8 mouse cellular contexts compared by ENCODE assay signal in genomic region chr7:112024446-112024730, GRCm38 (mm10). TPM values are rescaled to one million over a fixed set of nuclear protein-coding genes. Genes with fewer than 3 reads are reported as not detected.
DNase-seq lines count a peak whose midpoint lies in the region; ATAC-seq and TF ChIP-seq lines count a peak whose summit lies in the region.

No protein-coding gene starts in this region.

- peak overlapping the region; percentile 81 for H3K4me2 ChIP-seq in heart, embryonic 12.5 days
- H3K4me2 ChIP-seq in heart, postnatal 0 days (ENCODE audit: low read depth, low read length), result peak overlapping the region; percentile 74
- H3K4me2 ChIP-seq in liver, postnatal 0 days (ENCODE audit: low read depth, low read length), result peak overlapping the region; percentile 98

- peak overlapping the region; percentile 99 for H3K27ac ChIP-seq in heart, embryonic 12.5 days (ENCODE audit: poor library complexity, severe bottlenecking)
- no peak overlapping the region for H3K27ac ChIP-seq in ES-E14 (ENCODE audit: insufficient read depth, low read depth, low read length, poor library complexity, severe bottlenecking)
- H3K27ac ChIP-seq in heart, postnatal 0 days (ENCODE audit: low read depth), result peak overlapping the region; percentile 100
- peak overlapping the region; percentile 97 for H3K27ac ChIP-seq in liver, postnatal 0 days (ENCODE audit: low read depth)

- no peak for ATAC-seq in heart, embryonic 12.5 days (ENCODE audit: insufficient number of reproducible peaks, low FRiP score)
- ATAC-seq in heart, postnatal 0 days (ENCODE audit: insufficient read depth, low read depth), result no peak
- no peak for ATAC-seq in liver, postnatal 0 days

- intact Hi-C loops in heart, postnatal 25 days (cut with DNase I), result no loop called here

- peaks cover 41% of the 10 kb centered on the region for H3K4me1 ChIP-seq in heart, embryonic 12.5 days (replicated peaks)
- H3K4me1 ChIP-seq in ES-E14 (ENCODE audit: control insufficient read depth in 2 of 2, insufficient read depth in 2 of 2, low read length in 2 of 2, poor library complexity in 1 of 2), result no peaks in the 10 kb centered on the region; a peak in 1 of 4 replicates
- H3K4me1 ChIP-seq in heart, postnatal 0 days (ENCODE audit: control insufficient read depth, insufficient read depth), result peaks cover 48% of the 10 kb centered on the region
- H3K4me1 ChIP-seq in liver, postnatal 0 days (ENCODE audit: insufficient read depth), result peaks cover 30% of the 10 kb centered on the region

- DNase-seq in heart, postnatal 25 days (ENCODE audit: low spot score), result no peak
- no peak for DNase-seq in ES-E14 (ENCODE audit: low read depth, low spot score)
- peak; percentile 54 for DNase-seq in heart, postnatal 0 days (ENCODE audit: low spot score)
- no peak for DNase-seq in liver, postnatal 0 days
- DNase-seq in embryo, embryonic 9.5 days (ENCODE audit: extremely low spot score), result no peak
- no peak for DNase-seq in cerebellum, postnatal 14 days
- DNase-seq in cerebellum, adult 8-10 months, result no peak

- no peaks in the 10 kb centered on the region for H3K27me3 ChIP-seq in heart, embryonic 12.5 days (replicated peaks)
- H3K27me3 ChIP-seq in heart, postnatal 0 days (ENCODE audit: control insufficient read depth, insufficient read depth, low read length), result no peaks in the 10 kb centered on the region
- H3K27me3 ChIP-seq in liver, postnatal 0 days (ENCODE audit: insufficient read depth, low read length), result no peaks in the 10 kb centered on the region

- no peak for TF ChIP-seq CTCF in heart, postnatal 0 days (IDR thresholded peaks at IDR 0.05; ENCODE audit: low read depth)
- no peak for TF ChIP-seq CTCF in liver, postnatal 0 days (IDR thresholded peaks at IDR 0.05; ENCODE audit: low read depth)

- peak overlapping the region; percentile 97 for H3K9ac ChIP-seq in heart, embryonic 12.5 days
- H3K9ac ChIP-seq in ES-E14 (ENCODE audit: insufficient read depth, low read depth, low read length, poor library complexity, severe bottlenecking), result peak overlapping the region; percentile 37; the same call in 1 of the 2 replicates
- peak overlapping the region; percentile 100 for H3K9ac ChIP-seq in heart, postnatal 0 days (replicated peaks; ENCODE audit: low read depth, low read length)
- peak overlapping the region; percentile 98 for H3K9ac ChIP-seq in liver, postnatal 0 days (replicated peaks)

- H3K36me3 ChIP-seq in heart, embryonic 12.5 days, result 0 out of 2 replicates have a peak, but pooled peaks cover 4% of the 10 kb centered on the region
- H3K36me3 ChIP-seq in ES-E14 (ENCODE audit: control insufficient read depth, insufficient read depth, low read length, poor library complexity, severe bottlenecking), result no peaks in the 10 kb centered on the region
- H3K36me3 ChIP-seq in heart, postnatal 0 days (replicated peaks; ENCODE audit: control insufficient read depth, insufficient read depth, low read length), result no peaks in the 10 kb centered on the region
- no peaks in the 10 kb centered on the region for H3K36me3 ChIP-seq in liver, postnatal 0 days (replicated peaks; ENCODE audit: insufficient read depth, low read length)

- in situ Hi-C loops in ES-E14 (cut with MboI; ENCODE audit: low sequenced_read_pairs in 2 of 2, unreplicated experiment in 2 of 2), result no loop called here

- H3K9me3 ChIP-seq in heart, embryonic 12.5 days (replicated peaks), result no peaks in the 10 kb centered on the region
- no peaks in the 10 kb centered on the region for H3K9me3 ChIP-seq in ES-E14 (ENCODE audit: control insufficient read depth, insufficient read depth, low read depth, low read length)
- H3K9me3 ChIP-seq in heart, postnatal 0 days (replicated peaks; ENCODE audit: control insufficient read depth, low read length), result no peaks in the 10 kb centered on the region
- H3K9me3 ChIP-seq in liver, postnatal 0 days (ENCODE audit: low read length), result no peaks in the 10 kb centered on the region

- WGBS in heart, embryonic 12.5 days, result 13% methylated on average over 7 of the region's 7 CpGs
- 5% methylated on average over 7 of the region's 7 CpGs for WGBS in heart, postnatal 0 days
- 16% methylated on average over 7 of the region's 7 CpGs for WGBS in liver, postnatal 0 days (ENCODE audit: insufficient replicate concordance)

- H3K4me3 ChIP-seq in heart, embryonic 12.5 days, result peak overlapping the region; percentile 81
- H3K4me3 ChIP-seq in ES-E14 (ENCODE audit: insufficient read depth in 1 of 2, low read depth in 1 of 2, low read length in 2 of 2, poor library complexity in 1 of 2, severe bottlenecking in 1 of 2), result peak overlapping the region; percentile 73 to 77; a peak in 3 of 4 replicates
- peak overlapping the region; percentile 100 for H3K4me3 ChIP-seq in heart, postnatal 0 days (ENCODE audit: low read depth, low read length)
- H3K4me3 ChIP-seq in liver, postnatal 0 days (ENCODE audit: low read depth, low read length), result peak overlapping the region; percentile 97

- TF ChIP-seq EP300 in heart, postnatal 0 days (IDR thresholded peaks at IDR 0.05; ENCODE audit: low read depth), result no peak
- no peak for TF ChIP-seq EP300 in liver, postnatal 0 days (IDR thresholded peaks at IDR 0.05; ENCODE audit: low read depth)

TF ChIP-seq in ES-E14, 5 proteins besides CTCF, POLR2A, EP300 and RAD21:
- no peak for TF ChIP-seq ZNF384 (IDR thresholded peaks at IDR 0.05; ENCODE audit: low read depth, low read length)
- no peak for TF ChIP-seq HCFC1 (IDR thresholded peaks at IDR 0.05; ENCODE audit: borderline replicate concordance, insufficient read depth, low read length)
- TF ChIP-seq ZC3H11A (IDR thresholded peaks at IDR 0.05; ENCODE audit: borderline replicate concordance, low read depth, low read length), result no peak
- TF ChIP-seq MAFK (IDR thresholded peaks at IDR 0.05; ENCODE audit: insufficient read depth, low read depth, low read length), result no peak
- TF ChIP-seq CHD2 (IDR thresholded peaks at IDR 0.05; ENCODE audit: low read depth, low read length), result no peak

RNA-seq across cellular contexts. Expression of gene Usp47, which starts 1.1 kb away (rescaled TPM):
- 92.6 and 93.3 TPM in 2 replicates for polyA plus RNA-seq in heart, embryonic 12.5 days (2016; fragmentation: Nextera tagmentation; extraction: Ambion mirVana)
- 10 to 100 TPM; 74.6 to 78.0 TPM for total RNA-seq in heart, postnatal 25 days (2021)
- 25.3 and 45.6 TPM in 2 replicates for total RNA-seq in ES-E14 (2012; rRNA removed)
- total RNA-seq in heart, postnatal 0 days (2014; rRNA removed; ENCODE audit: low replicate concordance), result 44.0 and 58.0 TPM in 2 replicates
- 34.1 and 39.6 TPM in 2 replicates for polyA plus RNA-seq in heart, postnatal 0 days (2015; fragmentation: Nextera tagmentation; extraction: Ambion mirVana)
- polyA plus RNA-seq in liver, postnatal 0 days (2015; fragmentation: Nextera tagmentation; extraction: Ambion mirVana), result 12.5 and 14.4 TPM in 2 replicates

Comparison
In these comparisons a context has a peak if more than half of its experiments do, and no peak if none do; other contexts are left out.
1. H3K9ac ChIP-seq: peak in every context shown above with its lines; median percentile 100 in heart, postnatal 0 days; 98 in liver, postnatal 0 days; 97 in heart, embryonic 12.5 days; 37 in ES-E14.